Mouse (Mus musculus): ENCODE measurements around the gene Plppr4.

Plppr4 gene

GRCm38 (mm10) chr3:117294308-117294925, 66.3 kb downstream of the Plppr4 start:
- DNase-seq (ENCODE audit: low read depth, low spot score): no peak
